Mouse (Mus musculus): ENCODE data around the gene Vapa.

GRCm38 (mm10) chr17:65611721-65612120 is 1.6 kb downstream of the Vapa start:
- TF ChIP-seq BHLHE40 (IDR thresholded peaks at IDR 0.05; ENCODE audit: low read depth, low read length) = no peak
- TF ChIP-seq USF1 (IDR thresholded peaks at IDR 0.05; ENCODE audit: low read depth, low read length) = no peak
- TF ChIP-seq POLR2A (IDR thresholded peaks at IDR 0.05; ENCODE audit: low read depth, low read length) = no peak

All from CH12.LX (cell line).